19 mouse cellular contexts compared by ENCODE assay signal in genomic region chr9:15317223-15318169, GRCm38 (mm10). TPM values are rescaled to one million over a fixed set of nuclear protein-coding genes. Genes with fewer than 3 reads are reported as not detected.
DNase-seq lines count a peak whose midpoint lies in the region; ATAC-seq and TF ChIP-seq lines count a peak whose summit lies in the region.
"Had no signal": no experiment of that assay in that cellular context is flagged by ENCODE, and none has a peak within 500 bp of the region (broad histone marks: within the 10 kb centered on the region; RNA-seq: fewer than 3 reads in every experiment).

No protein-coding gene starts in this region.

- no peaks in the 10 kb centered on the region for H3K4me1 ChIP-seq in liver, embryonic 13.5 days (replicated peaks)
- H3K4me1 ChIP-seq in liver, embryonic 12.5 days, result no peaks in the 10 kb centered on the region
- peaks cover 0 to 7% of the 10 kb centered on the region in 2 experiments; a peak in 1 of 4 replicates for H3K4me1 ChIP-seq in CH12.LX (ENCODE audit: control insufficient read depth in 1 of 2, insufficient read depth in 2 of 2)
- no peaks in the 10 kb centered on the region; a peak in 1 of 4 replicates for H3K4me1 ChIP-seq in MEL (ENCODE audit: control insufficient read depth in 1 of 2, insufficient read depth in 2 of 2, low read length in 2 of 2)
- H3K4me1 ChIP-seq in heart, embryonic 12.5 days (replicated peaks), result no peaks in the 10 kb centered on the region
- no peaks in the 10 kb centered on the region for H3K4me1 ChIP-seq in heart, embryonic 11.5 days (ENCODE audit: control insufficient read depth, insufficient read depth, low read length)
- H3K4me1 ChIP-seq: embryonic facial prominence, embryonic 10.5 days; heart, embryonic 10.5 days; hindbrain, embryonic 15.5 days had no signal

- no peak overlapping the region for H3K4me3 ChIP-seq in liver, embryonic 13.5 days (replicated peaks)
- H3K4me3 ChIP-seq in liver, embryonic 12.5 days, result no peak overlapping the region
- H3K4me3 ChIP-seq in CH12.LX (replicated peaks in 1 of 3; ENCODE audit: low read depth in 2 of 3, low read length in 2 of 3, poor library complexity in 1 of 3) (no peak overlapping the region), MEL (ENCODE audit: control insufficient read depth in 1 of 2, insufficient read depth in 1 of 2, low read depth in 2 of 2, low read length in 2 of 2) (no peak overlapping the region)
- no peak overlapping the region for H3K4me3 ChIP-seq in heart, embryonic 12.5 days
- H3K4me3 ChIP-seq in heart, embryonic 11.5 days (ENCODE audit: low read depth, low read length), result no peak overlapping the region
- H3K4me3 ChIP-seq: embryonic facial prominence, embryonic 10.5 days; heart, embryonic 10.5 days; hindbrain, embryonic 15.5 days had no signal

- H3K36me3 ChIP-seq in liver, embryonic 13.5 days, result peaks cover 73% of the 10 kb centered on the region
- H3K36me3 ChIP-seq in liver, embryonic 12.5 days, result peaks cover 90% of the 10 kb centered on the region
- H3K36me3 ChIP-seq in CH12.LX (replicated peaks in 1 of 2; ENCODE audit: control insufficient read depth in 1 of 2, insufficient read depth in 1 of 2, low read length in 1 of 2) (peaks cover 53 to 74% of the 10 kb centered on the region in 2 experiments), MEL (ENCODE audit: control insufficient read depth in 1 of 2, insufficient read depth in 2 of 2, low read length in 2 of 2) (peaks cover 38 to 56% of the 10 kb centered on the region in 2 experiments)
- H3K36me3 ChIP-seq in heart, embryonic 12.5 days, result peaks cover 64% of the 10 kb centered on the region
- H3K36me3 ChIP-seq in heart, embryonic 11.5 days (ENCODE audit: control insufficient read depth, insufficient read depth, low read length), result peaks cover 42% of the 10 kb centered on the region

- TF ChIP-seq POLR2A in CH12.LX (IDR thresholded peaks at IDR 0.05; ENCODE audit: low read depth, low read length) (peak; percentile 57), MEL (IDR thresholded peaks at IDR 0.05; ENCODE audit: control insufficient read depth in 1 of 2, insufficient read depth in 1 of 2, low read depth in 1 of 2, low read length in 2 of 2, poor library complexity in 1 of 2) (no peak)

- H3K27ac ChIP-seq in liver, embryonic 13.5 days, result no peak overlapping the region
- no peak overlapping the region for H3K27ac ChIP-seq in liver, embryonic 12.5 days
- H3K27ac ChIP-seq in CH12.LX (ENCODE audit: insufficient read depth, low read depth) (no peak overlapping the region), MEL (ENCODE audit: control insufficient read depth, low read depth, low read length) (no peak overlapping the region)
- H3K27ac ChIP-seq in heart, embryonic 12.5 days (ENCODE audit: poor library complexity, severe bottlenecking), result no peak overlapping the region
- no peak overlapping the region for H3K27ac ChIP-seq in heart, embryonic 11.5 days (ENCODE audit: low read depth, low read length)
- H3K27ac ChIP-seq: embryonic facial prominence, embryonic 10.5 days; heart, embryonic 10.5 days; hindbrain, embryonic 15.5 days had no signal

- 31% methylated on average over 5 of the region's 5 CpGs for WGBS in liver, embryonic 13.5 days (ENCODE audit: insufficient replicate concordance)
- 36% methylated on average over 5 of the region's 5 CpGs for WGBS in liver, embryonic 12.5 days (ENCODE audit: insufficient replicate concordance)
- WGBS in heart, embryonic 12.5 days, result 57% methylated on average over 5 of the region's 5 CpGs
- 55% methylated on average over 5 of the region's 5 CpGs for WGBS in heart, embryonic 11.5 days (ENCODE audit: insufficient replicate concordance)

- dilution Hi-C loops in CH12.LX (cut with MboI; ENCODE audit: extremely low pct_ligation_motif_present, extremely low pct_unique_long_range_greater_than_20kb, low sequenced_read_pairs), result no loop called here

- no peak for TF ChIP-seq CTCF in CH12.LX (conservative IDR thresholded peaks at IDR 0.05 in 1 of 2, IDR thresholded peaks at IDR 0.05 in 1 of 2; ENCODE audit: low read depth in 2 of 2, low read length in 2 of 2)
- no peak for TF ChIP-seq CTCF in MEL (IDR thresholded peaks at IDR 0.05 in 2 of 3, conservative IDR thresholded peaks at IDR 0.05 in 1 of 3; ENCODE audit: control insufficient read depth in 1 of 3, insufficient read depth in 1 of 3, low read depth in 2 of 3, low read length in 3 of 3, poor library complexity in 1 of 3, severe bottlenecking in 1 of 3)

- no peak overlapping the region for H3K4me2 ChIP-seq in liver, embryonic 13.5 days
- no peak overlapping the region for H3K4me2 ChIP-seq in liver, embryonic 12.5 days
- no peak overlapping the region for H3K4me2 ChIP-seq in CH12.LX (ENCODE audit: insufficient read depth, low read depth, poor library complexity, severe bottlenecking)
- H3K4me2 ChIP-seq in heart, embryonic 12.5 days, result no peak overlapping the region
- no peak overlapping the region for H3K4me2 ChIP-seq in heart, embryonic 11.5 days
- H3K4me2 ChIP-seq: hindbrain, embryonic 15.5 days had no signal

- H3K79me2 ChIP-seq in CH12.LX (replicated peaks; ENCODE audit: control insufficient read depth, extremely low read depth, insufficient read depth, poor library complexity, severe bottlenecking) (peaks cover 11% of the 10 kb centered on the region), MEL (ENCODE audit: control insufficient read depth, insufficient read depth, low read length, poor library complexity) (peaks cover 2% of the 10 kb centered on the region; the same call in 1 of the 2 replicates)

- H3K9me3 ChIP-seq in liver, embryonic 13.5 days (replicated peaks), result no peaks in the 10 kb centered on the region
- H3K9me3 ChIP-seq in liver, embryonic 12.5 days (replicated peaks), result no peaks in the 10 kb centered on the region
- H3K9me3 ChIP-seq in CH12.LX (replicated peaks; ENCODE audit: low read length) (no peaks in the 10 kb centered on the region), MEL (replicated peaks; ENCODE audit: insufficient read depth, low read length) (no peaks in the 10 kb centered on the region)
- H3K9me3 ChIP-seq in heart, embryonic 12.5 days (replicated peaks), result no peaks in the 10 kb centered on the region
- no peaks in the 10 kb centered on the region for H3K9me3 ChIP-seq in heart, embryonic 11.5 days (replicated peaks; ENCODE audit: control insufficient read depth, low read length)
- H3K9me3 ChIP-seq: embryonic facial prominence, embryonic 10.5 days; heart, embryonic 10.5 days; hindbrain, embryonic 15.5 days had no signal

- TF ChIP-seq RAD21 in CH12.LX (IDR thresholded peaks at IDR 0.05; ENCODE audit: low read depth, low read length) (no peak), MEL (IDR thresholded peaks at IDR 0.05; ENCODE audit: low read depth, low read length) (no peak)

- in situ Hi-C loops in CH12.LX (cut with MboI; ENCODE audit: low pct_ligation_motif_present, low pct_unique_long_range_greater_than_20kb, low sequenced_read_pairs), result no loop called here

- no peaks in the 10 kb centered on the region for H3K27me3 ChIP-seq in liver, embryonic 13.5 days
- no peaks in the 10 kb centered on the region for H3K27me3 ChIP-seq in liver, embryonic 12.5 days (replicated peaks)
- H3K27me3 ChIP-seq in CH12.LX (replicated peaks) (no peaks in the 10 kb centered on the region), MEL (ENCODE audit: control insufficient read depth in 1 of 2, insufficient read depth in 2 of 2, low read length in 2 of 2) (no peaks in the 10 kb centered on the region)
- H3K27me3 ChIP-seq in heart, embryonic 12.5 days (replicated peaks), result no peaks in the 10 kb centered on the region
- H3K27me3 ChIP-seq in heart, embryonic 11.5 days (ENCODE audit: control insufficient read depth, insufficient read depth, low read length), result no peaks in the 10 kb centered on the region
- H3K27me3 ChIP-seq: hindbrain, embryonic 15.5 days; Patski had no signal

- TF ChIP-seq EP300 in CH12.LX (IDR thresholded peaks at IDR 0.05; ENCODE audit: low read length), result no peak
- no peak for TF ChIP-seq EP300 in MEL (IDR thresholded peaks at IDR 0.05; ENCODE audit: low read depth in 1 of 2, low read length in 2 of 2)

- peak; percentile 33; the same call in 1 of the 2 replicates for ATAC-seq in liver, embryonic 13.5 days (ENCODE audit: low read depth)
- no peak for ATAC-seq in liver, embryonic 12.5 days
- ATAC-seq in megakaryocyte progenitor cell, adult 5-6 weeks (replicated peaks; ENCODE audit: poor library complexity), result 0 out of 2 replicates have a peak, but pooled peaks have one; percentile 11
- no peak for ATAC-seq in heart, embryonic 12.5 days (ENCODE audit: insufficient number of reproducible peaks, low FRiP score)
- no peak for ATAC-seq in heart, embryonic 11.5 days (replicated peaks; ENCODE audit: insufficient number of reproducible peaks, low FRiP score, low TSS enrichment)
- ATAC-seq: Patski had no signal

- H3K9ac ChIP-seq in liver, embryonic 13.5 days, result no peak overlapping the region
- H3K9ac ChIP-seq in liver, embryonic 12.5 days, result no peak overlapping the region
- H3K9ac ChIP-seq in CH12.LX (ENCODE audit: insufficient read depth, low read depth) (no peak overlapping the region), MEL (ENCODE audit: control insufficient read depth, low read depth, low read length, poor library complexity, severe bottlenecking) (no peak overlapping the region)
- H3K9ac ChIP-seq in heart, embryonic 12.5 days, result no peak overlapping the region
- H3K9ac ChIP-seq in heart, embryonic 11.5 days (ENCODE audit: low read depth, low read length), result no peak overlapping the region
- H3K9ac ChIP-seq: hindbrain, embryonic 15.5 days had no signal

- no peak for DNase-seq in liver, embryonic 13.5 days
- DNase-seq in CH12.LX (ENCODE audit: extremely low read depth), result no peak
- DNase-seq in MEL (ENCODE audit: low read depth, low spot score), result peak; percentile 77
- DNase-seq in Muller cell, postnatal 12 days (ENCODE audit: inconsistent ontology term), result no peak
- DNase-seq: adrenal gland, adult 8-10 months; adrenal gland, postnatal 36 days; cerebellum, adult 2 months; cerebellum, postnatal 10 days; gastrocnemius, postnatal 10 days; heart, adult 18-20 months; heart, postnatal 36 days had no signal

RNA-seq across cellular contexts. Expression of gene 4931406C07Rik, which starts 11.2 kb away (rescaled TPM):
- polyA plus RNA-seq in liver, embryonic 13.5 days (2015; fragmentation: Nextera tagmentation; extraction: Ambion mirVana), result 3.0 and 3.4 TPM in 2 replicates
- 3.8 TPM in 2 replicates for polyA plus RNA-seq in liver, embryonic 12.5 days (2016; fragmentation: Nextera tagmentation; extraction: Ambion mirVana)
- total RNA-seq in CH12.LX (2012; rRNA removed), result 5.0 and 5.3 TPM in 2 replicates
- 10.9 and 12.0 TPM in 2 replicates for total RNA-seq in CH12.LX (2014; rRNA removed)
- 20.2 and 22.4 TPM in 2 replicates for polyA plus RNA-seq in CH12.LX (2012; ENCODE audit: insufficient read length, low read depth)
- total RNA-seq in MEL (2012; rRNA removed), result 10.4 and 12.8 TPM in 2 replicates
- polyA plus RNA-seq in MEL (2012; ENCODE audit: insufficient read depth in 1 of 2, insufficient read length in 2 of 2, low read depth in 1 of 2, low replicate concordance in 2 of 2, missing spikeins in 1 of 2), result 10 to 100 TPM; 31.8 to 56.2 TPM
- total RNA-seq in megakaryocyte progenitor cell, adult 5-6 weeks (2015), result 15.1 and 18.5 TPM in 2 replicates
- 11.2 and 11.6 TPM in 2 replicates for total RNA-seq in megakaryocyte progenitor cell, adult 5-6 weeks (2017)
- polyA plus RNA-seq in heart, embryonic 12.5 days (2016; fragmentation: Nextera tagmentation; extraction: Ambion mirVana), result 6.2 and 6.3 TPM in 2 replicates
- 3.2 and 6.4 TPM in 2 replicates for polyA plus RNA-seq in heart, embryonic 11.5 days (2014; fragmentation: Nextera tagmentation; extraction: Ambion mirVana)

RNA-seq across cellular contexts. Expression of gene Taf1d, which starts 11.5 kb away (rescaled TPM):
- polyA plus RNA-seq in liver, embryonic 13.5 days (2015; fragmentation: Nextera tagmentation; extraction: Ambion mirVana), result 46.4 and 54.0 TPM in 2 replicates
- polyA plus RNA-seq in liver, embryonic 12.5 days (2016; fragmentation: Nextera tagmentation; extraction: Ambion mirVana), result 63.5 and 64.6 TPM in 2 replicates
- 1,079 and 1,089 TPM in 2 replicates for total RNA-seq in CH12.LX (2012; rRNA removed)
- total RNA-seq in CH12.LX (2014; rRNA removed), result 249 and 299 TPM in 2 replicates
- 181 and 204 TPM in 2 replicates for polyA plus RNA-seq in CH12.LX (2012; ENCODE audit: insufficient read length, low read depth)
- 688 and 860 TPM in 2 replicates for total RNA-seq in MEL (2012; rRNA removed)
- 100 to 1,000 TPM; 298 to 548 TPM for polyA plus RNA-seq in MEL (2012; ENCODE audit: insufficient read depth in 1 of 2, insufficient read length in 2 of 2, low read depth in 1 of 2, low replicate concordance in 2 of 2, missing spikeins in 1 of 2)
- 394 and 427 TPM in 2 replicates for total RNA-seq in megakaryocyte progenitor cell, adult 5-6 weeks (2015)
- 1,420 and 1,531 TPM in 2 replicates for total RNA-seq in megakaryocyte progenitor cell, adult 5-6 weeks (2017)
- 44.8 and 48.2 TPM in 2 replicates for polyA plus RNA-seq in heart, embryonic 12.5 days (2016; fragmentation: Nextera tagmentation; extraction: Ambion mirVana)
- 47.4 and 62.0 TPM in 2 replicates for polyA plus RNA-seq in heart, embryonic 11.5 days (2014; fragmentation: Nextera tagmentation; extraction: Ambion mirVana)

RNA-seq across cellular contexts. Expression of gene Med17, which starts 37.8 kb away (rescaled TPM):
- polyA plus RNA-seq in liver, embryonic 13.5 days (2015; fragmentation: Nextera tagmentation; extraction: Ambion mirVana), result 20.0 and 25.1 TPM in 2 replicates
- 28.0 and 29.2 TPM in 2 replicates for polyA plus RNA-seq in liver, embryonic 12.5 days (2016; fragmentation: Nextera tagmentation; extraction: Ambion mirVana)
- total RNA-seq in CH12.LX (2012; rRNA removed) (35.5 and 39.7 TPM in 2 replicates), CH12.LX (2014; rRNA removed) (59.8 and 70.7 TPM in 2 replicates), MEL (2012; rRNA removed) (167 and 175 TPM in 2 replicates)
- polyA plus RNA-seq in CH12.LX (2012; ENCODE audit: insufficient read length, low read depth) (57.0 and 58.6 TPM in 2 replicates), MEL (2012; ENCODE audit: insufficient read depth in 1 of 2, insufficient read length in 2 of 2, low read depth in 1 of 2, low replicate concordance in 2 of 2, missing spikeins in 1 of 2) (100 to 1,000 TPM; 185 to 478 TPM)
- total RNA-seq in megakaryocyte progenitor cell, adult 5-6 weeks (2015), result 46.8 and 50.0 TPM in 2 replicates
- total RNA-seq in megakaryocyte progenitor cell, adult 5-6 weeks (2017), result 35.6 TPM in 2 replicates
- polyA plus RNA-seq in heart, embryonic 12.5 days (2016; fragmentation: Nextera tagmentation; extraction: Ambion mirVana), result 20.6 and 23.6 TPM in 2 replicates
- 23.2 and 26.8 TPM in 2 replicates for polyA plus RNA-seq in heart, embryonic 11.5 days (2014; fragmentation: Nextera tagmentation; extraction: Ambion mirVana)

RNA-seq across cellular contexts. Expression of gene Cep295, which starts 40.1 kb away (rescaled TPM):
- polyA plus RNA-seq in liver, embryonic 13.5 days (2015; fragmentation: Nextera tagmentation; extraction: Ambion mirVana), result 7.8 and 8.5 TPM in 2 replicates
- 13.9 and 14.2 TPM in 2 replicates for polyA plus RNA-seq in liver, embryonic 12.5 days (2016; fragmentation: Nextera tagmentation; extraction: Ambion mirVana)
- total RNA-seq in CH12.LX (2012; rRNA removed), result 20.4 and 23.8 TPM in 2 replicates
- total RNA-seq in CH12.LX (2014; rRNA removed), result 27.1 and 27.2 TPM in 2 replicates
- polyA plus RNA-seq in CH12.LX (2012; ENCODE audit: insufficient read length, low read depth), result 29.9 and 31.4 TPM in 2 replicates
- 53.7 and 57.0 TPM in 2 replicates for total RNA-seq in MEL (2012; rRNA removed)
- 1,000 to 10,000 TPM in 1 of 2 experiments, 10 to 100 TPM in 1; 73.3 to 1,483 TPM for polyA plus RNA-seq in MEL (2012; ENCODE audit: insufficient read depth in 1 of 2, insufficient read length in 2 of 2, low read depth in 1 of 2, low replicate concordance in 2 of 2, missing spikeins in 1 of 2)
- 45.0 and 82.7 TPM in 2 replicates for total RNA-seq in megakaryocyte progenitor cell, adult 5-6 weeks (2015)
- 35.1 and 60.7 TPM in 2 replicates for total RNA-seq in megakaryocyte progenitor cell, adult 5-6 weeks (2017)
- polyA plus RNA-seq in heart, embryonic 12.5 days (2016; fragmentation: Nextera tagmentation; extraction: Ambion mirVana), result 14.8 and 15.5 TPM in 2 replicates
- polyA plus RNA-seq in heart, embryonic 11.5 days (2014; fragmentation: Nextera tagmentation; extraction: Ambion mirVana), result 14.5 and 16.5 TPM in 2 replicates

Comparison
In these comparisons a context has a peak if more than half of its experiments do, and no peak if none do; other contexts are left out.
1. ATAC-seq: peak in liver, embryonic 13.5 days (single experiment) and megakaryocyte progenitor cell, adult 5-6 weeks (single experiment); none in liver, embryonic 12.5 days (single experiment), heart, embryonic 12.5 days (single experiment) and heart, embryonic 11.5 days (single experiment).